Mouse (Mus musculus) effector memory CD4-positive, alpha-beta T cell, adult 7 months (primary cell): ENCODE results near the gene Ogt. TPM values are rescaled to one million over a fixed set of nuclear protein-coding genes. Genes with fewer than 3 reads are reported as not detected.

ENCODE experiments used
- polyA plus RNA-seq: library from polyadenylated mRNA; unstranded; fragments of 100-300 nt; shearing (Covaris generic); gene quantifications from one replicate; pipeline ENCODE4 v1.2.1, GENCODE M21; 2017

Ogt gene
- 255 TPM for polyA plus RNA-seq

DNA sequence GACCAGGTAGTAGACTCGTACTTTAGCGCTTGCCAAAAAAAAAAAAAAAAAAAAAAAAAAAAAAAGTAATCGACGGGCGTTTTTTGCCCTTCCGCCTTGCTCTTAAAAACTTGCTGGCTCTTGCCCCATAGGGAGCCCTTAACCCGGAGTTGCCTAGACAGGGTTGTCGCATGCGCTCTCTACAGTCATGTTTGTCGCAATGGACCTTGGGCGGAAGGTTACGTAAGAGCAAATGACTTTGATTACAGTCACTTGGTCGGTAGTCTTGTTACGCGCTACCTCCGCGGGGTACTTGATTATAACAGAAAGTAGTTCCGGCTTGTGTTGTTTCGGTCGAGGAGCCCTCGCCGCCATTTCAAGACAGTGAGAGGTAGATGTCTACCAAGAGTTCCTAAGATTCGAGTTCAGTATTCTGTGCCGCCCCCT is at the start of gene Ogt:
Ogt (plus strand) TSS at position 320 of the 426 bp plus-strand sequence.

GRCm38 (mm10) chrX:101733828-101734319 is 94.0 kb downstream of the Ogt start, which contains the start of gene Cxcr3:
Cxcr3 (minus strand) TSS chrX:101734269.

Other genes with a start within 250 kb of the Ogt start
- gene Zmym3, start 219.2 kb upstream of the Ogt start, polyA plus RNA-seq: 10.3 TPM
- 227 TPM for gene Nono, start 210.7 kb upstream of the Ogt start, polyA plus RNA-seq
- not detected for gene Itgb1bp2, start 191.0 kb upstream of the Ogt start, polyA plus RNA-seq
- gene Taf1, start 107.3 kb upstream of the Ogt start, polyA plus RNA-seq: 17.8 TPM
- gene Cxcr3, start 94.2 kb downstream of the Ogt start, polyA plus RNA-seq: 364 TPM
- gene Gm4779, start 154.4 kb downstream of the Ogt start, polyA plus RNA-seq: not detected
- gene 8030474K03Rik, start 154.6 kb downstream of the Ogt start, polyA plus RNA-seq: not detected
- gene Nhsl2, start 209.3 kb downstream of the Ogt start, polyA plus RNA-seq: 3.6 TPM